Mouse (Mus musculus): Measurements from ENCODE around the gene Pxt1. TPM values are rescaled to one million over a fixed set of nuclear protein-coding genes. Genes with fewer than 3 reads are reported as not detected.

Pxt1 gene
- total RNA-seq, 2 experiments from 2014 or later: not detected

- no peak for ATAC-seq (replicated peaks; ENCODE audit: low FRiP score, low TSS enrichment, poor library complexity, severe bottlenecking)
Observed at GRCm38 (mm10) chr17:28886266-28886665, 57.4 kb downstream of the Pxt1 start.

GRCm38 (mm10) chr17:28885231-28885630 is 58.4 kb downstream of the Pxt1 start:
- ATAC-seq (replicated peaks; ENCODE audit: low FRiP score, low TSS enrichment, poor library complexity, severe bottlenecking): no peak

Other genes starting within 250 kb of the Pxt1 start
- gene AC170998.1, start 217.8 kb downstream of the Pxt1 start, total RNA-seq (2014; fragmentation: Nextera tagmentation): 8.7 and 12.8 TPM in 2 replicates
- gene AC170998.1, start 217.8 kb downstream of the Pxt1 start, total RNA-seq (2017): not detected in 2 replicates
- not detected in 2 replicates for gene Mapk13, start 174.5 kb downstream of the Pxt1 start, total RNA-seq (2014; fragmentation: Nextera tagmentation)
- gene Mapk13, start 174.5 kb downstream of the Pxt1 start, total RNA-seq (2017): 0.42 TPM in 1 of 2 replicates, not detected in the other
- 61.1 and 68.0 TPM in 2 replicates for gene Brpf3, start 142.8 kb downstream of the Pxt1 start, total RNA-seq (2014; fragmentation: Nextera tagmentation)
- 5.3 and 6.2 TPM in 2 replicates for gene Brpf3, start 142.8 kb downstream of the Pxt1 start, total RNA-seq (2017)
- not detected in 2 replicates for gene Pnpla1, start 85.4 kb downstream of the Pxt1 start, total RNA-seq (2014; fragmentation: Nextera tagmentation)
- not detected in 2 replicates for gene Pnpla1, start 85.4 kb downstream of the Pxt1 start, total RNA-seq (2017)
- gene 4930539E08Rik, start 28.5 kb downstream of the Pxt1 start, total RNA-seq (2014; fragmentation: Nextera tagmentation): 0.20 and 0.33 TPM in 2 replicates
- 0.23 and 0.66 TPM in 2 replicates for gene 4930539E08Rik, start 28.5 kb downstream of the Pxt1 start, total RNA-seq (2017)
- 23.5 and 33.8 TPM in 2 replicates for gene Kctd20, start 8.1 kb upstream of the Pxt1 start, total RNA-seq (2014; fragmentation: Nextera tagmentation)
- 31.4 and 39.9 TPM in 2 replicates for gene Kctd20, start 8.1 kb upstream of the Pxt1 start, total RNA-seq (2017)
- 123 TPM in 2 replicates for gene Stk38, start 64.2 kb upstream of the Pxt1 start, total RNA-seq (2014; fragmentation: Nextera tagmentation)
- gene Stk38, start 64.2 kb upstream of the Pxt1 start, total RNA-seq (2017): 79.5 and 95.0 TPM in 2 replicates
- 501 and 513 TPM in 2 replicates for gene Srsf3, start 88.8 kb upstream of the Pxt1 start, total RNA-seq (2014; fragmentation: Nextera tagmentation)
- 747 and 1,154 TPM in 2 replicates for gene Srsf3, start 88.8 kb upstream of the Pxt1 start, total RNA-seq (2017)
- 2.1 and 6.5 TPM in 2 replicates for gene Cdkn1a, start 147.1 kb upstream of the Pxt1 start, total RNA-seq (2014; fragmentation: Nextera tagmentation)
- 0.95 and 3.5 TPM in 2 replicates for gene Cdkn1a, start 147.1 kb upstream of the Pxt1 start, total RNA-seq (2017)
- 14.9 and 23.3 TPM in 2 replicates for gene Rab44, start 170.3 kb upstream of the Pxt1 start, total RNA-seq (2014; fragmentation: Nextera tagmentation)
- 4.1 and 23.9 TPM in 2 replicates for gene Rab44, start 170.3 kb upstream of the Pxt1 start, total RNA-seq (2017)